Mouse (Mus musculus): Measurements from ENCODE around the gene Adamts18. TPM values are rescaled to one million over a fixed set of nuclear protein-coding genes. Genes with fewer than 3 reads are reported as not detected.

Adamts18 gene
- polyA plus RNA-seq, 1 experiment from 2014 or later, result 6.3 TPM

DNA sequence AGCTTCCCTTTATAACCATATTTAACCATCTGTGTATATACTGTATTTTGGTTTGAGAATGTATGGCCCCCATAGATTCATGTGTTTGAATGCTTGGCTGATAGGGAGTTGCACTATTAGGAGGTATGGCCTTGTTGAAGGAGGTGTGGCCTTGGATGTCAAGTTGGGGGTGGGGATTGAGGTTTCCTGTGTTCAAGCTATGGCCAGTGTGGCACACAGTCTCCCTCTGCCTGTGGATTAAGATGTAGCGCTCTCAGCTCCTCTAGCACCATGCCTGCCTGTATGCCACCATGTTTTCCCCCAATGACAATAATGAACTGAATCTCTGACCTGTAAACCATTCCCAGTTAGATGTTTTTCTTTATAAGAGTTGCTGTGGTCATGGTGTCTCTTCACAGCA lies 188.4 kb downstream of the Adamts18 start:
- Histone ChIP-seq H3K9me3 (no peaks in the 10 kb centered on the region), H3K9ac (replicated peaks) (no peak overlapping the region), H3K4me1 (replicated peaks) (no peaks in the 10 kb centered on the region), H3K27ac (no peak overlapping the region), H3K4me2 (no peak overlapping the region), H3K27me3 (peaks cover 7% of the 10 kb centered on the region; the same call in 1 of the 2 replicates), H3K36me3 (no peaks in the 10 kb centered on the region), H3K4me3 (replicated peaks) (no peak overlapping the region)
- no peak for ATAC-seq (ENCODE audit: insufficient number of reproducible peaks, insufficient read depth, low FRiP score, low TSS enrichment, low read depth)
- 83% methylated on average over 1 of the region's 1 CpGs for WGBS

DNA sequence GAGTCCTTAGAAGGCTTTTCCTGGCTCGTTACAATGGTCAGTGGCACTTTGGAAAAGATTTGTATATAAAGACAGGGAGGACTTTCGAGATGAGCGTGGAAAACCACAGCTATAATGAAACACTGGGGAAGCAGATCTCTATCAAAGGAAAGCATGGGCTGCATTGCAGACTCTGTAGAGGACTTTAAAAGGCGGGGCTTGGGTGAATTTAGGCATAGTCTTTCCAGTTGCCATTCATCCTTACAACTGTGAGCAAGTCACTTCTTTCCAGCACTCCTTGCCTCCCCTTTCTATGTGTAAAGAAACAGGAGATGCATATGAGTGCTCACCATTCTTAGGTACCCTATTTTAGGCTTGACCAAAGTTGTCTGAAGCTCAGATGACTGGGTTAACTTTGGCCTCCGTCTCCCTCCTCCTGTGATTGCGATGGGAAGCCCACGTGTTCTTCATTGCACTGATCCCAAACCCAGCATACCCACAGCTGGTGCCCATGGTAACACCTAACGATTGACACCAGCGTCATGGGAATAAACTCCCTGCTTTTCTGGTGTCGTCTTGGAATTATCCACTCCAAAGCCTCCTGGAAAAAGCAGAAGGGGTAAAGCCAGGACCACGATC lies 191.7 kb downstream of the Adamts18 start:
- WGBS, result 77% methylated on average over 11 of the region's 11 CpGs
- no peaks in the 10 kb centered on the region for H3K9me3 ChIP-seq
- no peak overlapping the region for H3K4me3 ChIP-seq (replicated peaks)
- no peaks in the 10 kb centered on the region for H3K36me3 ChIP-seq
- peaks cover 14% of the 10 kb centered on the region; the same call in 1 of the 2 replicates for H3K27me3 ChIP-seq
- no peak for ATAC-seq (ENCODE audit: insufficient number of reproducible peaks, insufficient read depth, low FRiP score, low TSS enrichment, low read depth)
- H3K4me1 ChIP-seq (replicated peaks), result no peaks in the 10 kb centered on the region
- no peak overlapping the region for H3K27ac ChIP-seq
- H3K4me2 ChIP-seq, result no peak overlapping the region
- H3K9ac ChIP-seq (replicated peaks), result no peak overlapping the region

DNA sequence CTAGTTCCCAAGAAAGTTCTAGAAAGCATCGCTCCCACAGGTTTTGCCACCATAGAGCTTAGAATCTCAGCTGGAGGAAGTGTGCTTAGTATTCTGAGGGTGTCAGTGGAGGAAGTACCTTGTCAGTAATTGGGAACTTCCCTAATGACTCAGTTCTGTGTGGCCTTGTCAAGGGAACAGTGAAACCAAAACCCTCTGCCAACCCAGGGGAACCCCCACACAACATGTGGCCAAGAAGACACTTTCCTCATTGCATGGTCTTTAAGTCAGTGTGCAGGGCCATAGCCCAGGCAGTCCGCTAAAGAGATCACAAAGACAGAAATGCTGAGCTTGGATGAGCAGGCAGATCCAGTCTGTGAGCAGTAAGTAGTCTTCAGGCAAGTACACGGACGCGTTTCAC lies 192.4 kb downstream of the Adamts18 start:
- ATAC-seq (ENCODE audit: insufficient number of reproducible peaks, insufficient read depth, low FRiP score, low TSS enrichment, low read depth), result no peak
- H3K4me3 ChIP-seq (replicated peaks), result no peak overlapping the region
- whole genome bisulfite sequencing, result 94% methylated on average over 5 of the region's 5 CpGs

DNA sequence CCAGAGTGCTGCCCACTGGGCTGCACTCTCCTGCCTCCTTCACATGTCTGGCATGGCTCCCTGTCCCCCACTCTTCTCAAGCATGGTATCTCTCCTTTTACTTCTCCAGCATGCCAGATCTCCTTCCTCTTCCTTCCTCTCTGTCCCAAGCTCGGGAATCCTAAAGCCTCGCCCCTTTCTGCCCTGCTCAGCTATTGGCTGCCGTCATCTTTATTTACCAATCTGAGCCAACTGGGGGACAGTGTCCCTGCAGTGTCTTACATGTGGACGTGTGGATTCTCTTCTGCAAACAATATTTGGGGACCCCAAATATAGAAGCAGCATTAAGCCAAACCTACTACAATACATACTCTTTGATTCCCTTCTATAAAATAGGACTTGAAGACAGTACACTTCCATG lies 195.4 kb downstream of the Adamts18 start:
- Histone ChIP-seq H3K27me3 (peaks cover 14% of the 10 kb centered on the region; the same call in 1 of the 2 replicates), H3K27ac (no peak overlapping the region), H3K9me3 (no peaks in the 10 kb centered on the region), H3K9ac (replicated peaks) (no peak overlapping the region), H3K36me3 (no peaks in the 10 kb centered on the region), H3K4me2 (no peak overlapping the region), H3K4me1 (replicated peaks) (no peaks in the 10 kb centered on the region), H3K4me3 (replicated peaks) (no peak overlapping the region)
- WGBS, result 61% methylated on average over 4 of the region's 4 CpGs
- ATAC-seq (ENCODE audit: insufficient number of reproducible peaks, insufficient read depth, low FRiP score, low TSS enrichment, low read depth), result no peak

More for the DNA sequence above, 192.4 kb downstream of the Adamts18 start:
- Histone ChIP-seq H3K9ac (replicated peaks) (no peak overlapping the region), H3K27ac (no peak overlapping the region), H3K36me3 (no peaks in the 10 kb centered on the region), H3K4me2 (no peak overlapping the region), H3K9me3 (no peaks in the 10 kb centered on the region), H3K27me3 (peaks cover 14% of the 10 kb centered on the region; the same call in 1 of the 2 replicates), H3K4me1 (replicated peaks) (no peaks in the 10 kb centered on the region)

DNA sequence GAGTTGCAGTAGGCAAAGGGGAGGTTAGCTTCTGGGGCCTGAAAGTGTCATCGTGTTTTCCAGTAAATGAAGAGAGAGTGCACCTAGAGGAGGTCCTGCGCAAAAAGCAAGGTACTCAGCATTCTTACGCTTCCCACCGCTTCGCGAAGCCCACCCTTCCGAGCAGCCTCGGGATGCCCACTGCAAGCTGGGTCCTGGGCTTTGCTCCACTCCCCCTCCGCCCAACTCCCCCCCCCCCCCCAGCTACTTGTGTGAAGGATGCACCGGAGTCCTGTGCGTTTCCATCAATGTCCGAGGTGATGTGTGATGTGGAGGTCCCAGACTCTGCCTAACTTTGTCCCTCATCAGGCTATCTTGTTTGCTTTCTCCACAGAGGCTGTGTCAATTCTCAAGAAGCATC lies 196.1 kb downstream of the Adamts18 start:
- H3K4me3 ChIP-seq (replicated peaks), result no peak overlapping the region
- no peak overlapping the region for H3K4me2 ChIP-seq
- no peaks in the 10 kb centered on the region for H3K9me3 ChIP-seq
- no peaks in the 10 kb centered on the region for H3K4me1 ChIP-seq (replicated peaks)
- H3K36me3 ChIP-seq, result no peaks in the 10 kb centered on the region
- 82% methylated on average over 12 of the region's 12 CpGs for WGBS
- no peak overlapping the region for H3K9ac ChIP-seq (replicated peaks)
- ATAC-seq (ENCODE audit: insufficient number of reproducible peaks, insufficient read depth, low FRiP score, low TSS enrichment, low read depth), result peak; percentile 52; the same call in 1 of the 2 replicates
- peaks cover 14% of the 10 kb centered on the region; the same call in 1 of the 2 replicates for H3K27me3 ChIP-seq
- H3K27ac ChIP-seq, result no peak overlapping the region

Other genes starting within 250 kb of the Adamts18 start
- gene Mon1b, start 213.2 kb downstream of the Adamts18 start, polyA plus RNA-seq (2016; fragmentation: Nextera tagmentation; extraction: Ambion mirVana), result 4.5 and 6.2 TPM in 2 replicates
- not detected in 2 replicates for gene Syce1l, start 205.5 kb downstream of the Adamts18 start, polyA plus RNA-seq (2016; fragmentation: Nextera tagmentation; extraction: Ambion mirVana)